Mouse (Mus musculus): ENCODE measurements at regions not wholly inside any gene's neighbourhood (a gene's known extent, or its start where the extent isn't known, plus 50 kb on each side); places are given as distances from the start of the nearest gene placed in this dataset.

DNA sequence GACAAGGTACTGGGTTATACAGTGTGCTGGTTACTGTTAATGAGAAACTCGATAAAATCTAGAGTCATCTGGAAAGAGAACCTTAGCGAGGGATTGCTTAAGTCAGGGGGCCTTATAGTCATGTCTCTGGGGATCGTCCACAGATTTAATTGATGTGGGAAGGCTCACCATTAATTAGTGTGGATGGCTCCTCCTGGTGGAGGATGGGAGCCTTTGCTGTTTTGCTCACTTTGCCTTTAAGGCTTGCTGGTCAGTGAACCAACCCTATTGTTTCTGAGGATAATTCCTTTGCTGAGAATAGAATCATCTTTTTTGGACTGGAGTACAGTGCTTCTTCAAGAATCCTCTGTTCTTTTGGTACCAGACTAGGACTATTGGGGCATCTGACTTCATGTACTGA, 139.3 kb downstream of the Sec23ip start:
- TF ChIP-seq CTCF (IDR thresholded peaks at IDR 0.05): no peak
- TF ChIP-seq POLR2A (IDR thresholded peaks at IDR 0.05; ENCODE audit: insufficient read depth, low read depth, low read length): no peak
- TF ChIP-seq EP300 (IDR thresholded peaks at IDR 0.05; ENCODE audit: insufficient read depth, low read depth, low read length): no peak
